Mouse (Mus musculus) lung, embryonic 15.5 days (tissue): Measurements from ENCODE around the gene Gpr137. TPM values are rescaled to one million over a fixed set of nuclear protein-coding genes. Genes with fewer than 3 reads are reported as not detected.

Source experiments
- ATAC-seq: fragments of 200-750 bp; cut with Nextera tagmentation; 2 replicates; pipeline ENCODE4 v1.8.0; 2017; ENCODE audit warnings: moderate number of reproducible peaks, borderline replicate concordance; ENCODE audit not compliant: low FRiP score, low TSS enrichment; ENCODE audit errors: extremely low read depth
- H3K27ac ChIP-seq: fragments of 300-500 bp; sonication (generic); 2 replicates; pipeline ENCODE4 v1.5.1; 2015; ENCODE audit warnings: moderate library complexity, mild to moderate bottlenecking, inconsistent platforms
- H3K27me3 ChIP-seq: fragments of 300-500 bp; sonication (generic); 2 replicates; pipeline ENCODE4 v1.6.1; 2015; ENCODE audit warnings: inconsistent platforms
- H3K36me3 ChIP-seq: fragments of 300-500 bp; sonication (generic); 2 replicates; pipeline ENCODE4 v1.6.1; 2015; ENCODE audit warnings: inconsistent platforms
- H3K4me1 ChIP-seq: fragments of 300-500 bp; sonication (generic); 2 replicates; pipeline ENCODE4 v1.6.1; 2015; ENCODE audit warnings: inconsistent platforms
- H3K4me2 ChIP-seq: fragments of 300-500 bp; sonication (generic); 2 replicates; pipeline ENCODE4 v1.6.1; 2015; ENCODE audit warnings: inconsistent platforms, mild to moderate bottlenecking, moderate library complexity
- H3K4me3 ChIP-seq: fragments of 300-500 bp; sonication (generic); 2 replicates; pipeline ENCODE4 v1.5.1; 2015; ENCODE audit warnings: mild to moderate bottlenecking, inconsistent platforms
- H3K9ac ChIP-seq: fragments of 300-500 bp; sonication (generic); 2 replicates; pipeline ENCODE4 v1.6.1; 2015; ENCODE audit warnings: inconsistent platforms
- H3K9me3 ChIP-seq: fragments of 300-500 bp; sonication (generic); 2 replicates; pipeline ENCODE4 v1.6.1; 2016; ENCODE audit warnings: inconsistent platforms
- WGBS: fragments of 180-500 bp; shearing (Covaris S2); methylation state at CpG from one replicate; pipeline ENCODE4 v1.1.7; 2015; 5-methylcytosine and 5-hydroxymethylcytosine counted together
- polyA plus RNA-seq: library from polyadenylated mRNA; unstranded; fragments of >200 nt; fragmentation: Nextera tagmentation; extraction: Ambion mirVana; gene quantifications from 2 replicates; pipeline ENCODE4 v1.2.1, GENCODE M21; 2015

Gpr137 gene
- polyA plus RNA-seq, 1 experiment from 2014 or later = 28.1 TPM

GRCm38 (mm10) chr19:6936299-6936698 lies 6.0 kb downstream of the Gpr137 start:
- H3K4me3 ChIP-seq = no peak overlapping the region
- no peak for ATAC-seq
- H3K4me1 ChIP-seq = peaks cover 25% of the 10 kb centered on the region
- H3K9ac ChIP-seq = no peak overlapping the region
- H3K27me3 ChIP-seq = peaks cover 51% of the 10 kb centered on the region
- no peaks in the 10 kb centered on the region for H3K9me3 ChIP-seq
- no peak overlapping the region for H3K27ac ChIP-seq
- no peak overlapping the region for H3K4me2 ChIP-seq
- H3K36me3 ChIP-seq = no peaks in the 10 kb centered on the region
- WGBS = 18% methylated on average over 3 of the region's 3 CpGs

- Histone ChIP-seq H3K27ac (no peak within 1 kb of the TSS), H3K27me3 (peaks cover 68% of the 10 kb centered on the region), H3K4me2 (peak within 1 kb of the TSS; percentile 63), H3K9ac (peak within 1 kb of the TSS; percentile 30; the same call in 1 of the 2 replicates), H3K36me3 (no peaks in the 10 kb centered on the region), H3K4me3 (peak within 1 kb of the TSS; percentile 37), H3K4me1 (peaks cover 12% of the 10 kb centered on the region), H3K9me3 (no peaks in the 10 kb centered on the region)
- 10% methylated on average over 23 of the region's 23 CpGs for WGBS
- ATAC-seq = peak; percentile 13; the same call in 1 of the 2 replicates
Measured at GRCm38 (mm10) chr19:6934195-6934977, 7.9 kb downstream of the Gpr137 start, which contains the start of gene Kcnk4. Gene Kcnk4, minus strand, starts transcription at chr19:6934515.

- H3K4me3 ChIP-seq = peak overlapping the region; percentile 37
- WGBS = 4% methylated on average over 58 of the region's 58 CpGs
- H3K27me3 ChIP-seq = peaks cover 75% of the 10 kb centered on the region
- peak overlapping the region; percentile 63 for H3K4me2 ChIP-seq
- ATAC-seq = peak; percentile 32; the same call in 1 of the 2 replicates
- peaks cover 12% of the 10 kb centered on the region for H3K4me1 ChIP-seq
- H3K27ac ChIP-seq = no peak overlapping the region
- no peaks in the 10 kb centered on the region for H3K9me3 ChIP-seq
- peak overlapping the region; percentile 30; the same call in 1 of the 2 replicates for H3K9ac ChIP-seq
- H3K36me3 ChIP-seq = no peaks in the 10 kb centered on the region
Measured at GRCm38 (mm10) chr19:6933436-6934194, 8.7 kb downstream of the Gpr137 start.

GRCm38 (mm10) chr19:6933102-6933435 lies 9.2 kb downstream of the Gpr137 start:
- WGBS = 30% methylated on average over 4 of the region's 4 CpGs
- Histone ChIP-seq H3K36me3 (no peaks in the 10 kb centered on the region), H3K27ac (no peak overlapping the region), H3K9ac (no peak overlapping the region), H3K27me3 (peaks cover 81% of the 10 kb centered on the region), H3K9me3 (no peaks in the 10 kb centered on the region), H3K4me2 (peak overlapping the region; percentile 63; the same call in 1 of the 2 replicates), H3K4me3 (no peak overlapping the region), H3K4me1 (peaks cover 13% of the 10 kb centered on the region)
- ATAC-seq = no peak

- Histone ChIP-seq H3K36me3 (no peaks in the 10 kb centered on the region), H3K9me3 (no peaks in the 10 kb centered on the region), H3K4me3 (no peak overlapping the region), H3K27me3 (peaks cover 91% of the 10 kb centered on the region), H3K4me1 (peaks cover 18% of the 10 kb centered on the region), H3K4me2 (no peak overlapping the region), H3K27ac (no peak overlapping the region), H3K9ac (no peak overlapping the region)
- ATAC-seq = no peak
- WGBS = 58% methylated on average over 1 of the region's 1 CpGs
Measured at GRCm38 (mm10) chr19:6932018-6932417, 10.3 kb downstream of the Gpr137 start.

GRCm38 (mm10) chr19:6931002-6931401 lies 11.3 kb downstream of the Gpr137 start:
- H3K27me3 ChIP-seq = peaks cover 97% of the 10 kb centered on the region
- ATAC-seq = no peak
- H3K4me1 ChIP-seq = peaks cover 22% of the 10 kb centered on the region

GRCm38 (mm10) chr19:6928080-6928479 lies 14.2 kb downstream of the Gpr137 start:
- H3K4me1 ChIP-seq = peaks cover 22% of the 10 kb centered on the region
- no peaks in the 10 kb centered on the region for H3K9me3 ChIP-seq
- no peak overlapping the region for H3K9ac ChIP-seq
- H3K4me2 ChIP-seq = no peak overlapping the region
- H3K27me3 ChIP-seq = peaks cover 96% of the 10 kb centered on the region
- no peak for ATAC-seq
- no peak overlapping the region for H3K4me3 ChIP-seq
- H3K27ac ChIP-seq = no peak overlapping the region
- 15% methylated on average over 9 of the region's 9 CpGs for WGBS
- H3K36me3 ChIP-seq = no peaks in the 10 kb centered on the region

More at GRCm38 (mm10) chr19:6931002-6931401, 11.3 kb downstream of the Gpr137 start:
- Histone ChIP-seq H3K27ac (no peak overlapping the region), H3K4me3 (no peak overlapping the region), H3K36me3 (no peaks in the 10 kb centered on the region), H3K9ac (no peak overlapping the region), H3K9me3 (no peaks in the 10 kb centered on the region), H3K4me2 (no peak overlapping the region)
- WGBS = 0% methylated on average over 1 of the region's 2 CpGs

GRCm38 (mm10) chr19:6926559-6927255 lies 15.6 kb downstream of the Gpr137 start:
- no peak overlapping the region for H3K27ac ChIP-seq
- H3K4me2 ChIP-seq = peak overlapping the region; percentile 34
- ATAC-seq = no peak
- WGBS = 14% methylated on average over 26 of the region's 26 CpGs
- no peaks in the 10 kb centered on the region for H3K36me3 ChIP-seq
- peaks cover 89% of the 10 kb centered on the region for H3K27me3 ChIP-seq
- H3K9me3 ChIP-seq = no peaks in the 10 kb centered on the region
- H3K9ac ChIP-seq = no peak overlapping the region
- peak overlapping the region; percentile 15; the same call in 1 of the 2 replicates for H3K4me3 ChIP-seq
- H3K4me1 ChIP-seq = peaks cover 28% of the 10 kb centered on the region

- Histone ChIP-seq H3K4me3 (peak overlapping the region; percentile 22; the same call in 1 of the 2 replicates), H3K27me3 (peaks cover 80% of the 10 kb centered on the region), H3K36me3 (no peaks in the 10 kb centered on the region), H3K9me3 (no peaks in the 10 kb centered on the region), H3K4me1 (peaks cover 31% of the 10 kb centered on the region), H3K27ac (no peak overlapping the region), H3K4me2 (peak overlapping the region; percentile 48), H3K9ac (no peak overlapping the region)
- 12% methylated on average over 38 of the region's 40 CpGs for WGBS
- no peak for ATAC-seq
Measured at GRCm38 (mm10) chr19:6925611-6926329, 16.5 kb downstream of the Gpr137 start.

- peaks cover 37% of the 10 kb centered on the region for H3K4me1 ChIP-seq
Measured at GRCm38 (mm10) chr19:6925307-6925573, 17.0 kb downstream of the Gpr137 start, which contains the start of gene Catsperz. Gene Catsperz, minus strand, starts transcription at chr19:6925380.

More at GRCm38 (mm10) chr19:6925307-6925573, 17.0 kb downstream of the Gpr137 start, which contains the start of gene Catsperz:
- Histone ChIP-seq H3K27me3 (peaks cover 75% of the 10 kb centered on the region), H3K27ac (no peak within 1 kb of the TSS), H3K4me2 (peak within 1 kb of the TSS; percentile 48), H3K36me3 (no peaks in the 10 kb centered on the region), H3K4me3 (peak within 1 kb of the TSS; percentile 22), H3K9me3 (no peaks in the 10 kb centered on the region), H3K9ac (no peak within 1 kb of the TSS)
- WGBS = 4% methylated on average over 9 of the region's 9 CpGs
- ATAC-seq = no peak
